Mouse (Mus musculus) hindbrain, embryonic 11.5 days (tissue): ENCODE data around the gene Trpm1. TPM values are rescaled to one million over a fixed set of nuclear protein-coding genes. Genes with fewer than 3 reads are reported as not detected.

Experiments used
- ATAC-seq: fragments of 200-750 bp; cut with Nextera tagmentation; 2 replicates; pipeline ENCODE4 v1.8.0; 2017; ENCODE audit warnings: mild to moderate bottlenecking, moderate TSS enrichment, moderate library complexity; ENCODE audit not compliant: low FRiP score
- DNase-seq: peaks from one replicate; pipeline ENCODE4 v3.0.0-alpha.2; 2015; ENCODE audit warnings: low spot score
- H3K27ac ChIP-seq: fragments of 300-500 bp; sonication (generic); 2 replicates; pipeline ENCODE4 v1.5.1; 2014; ENCODE audit warnings: mild to moderate bottlenecking, low read depth, low read length
- H3K27me3 ChIP-seq: fragments of 300-500 bp; sonication (generic); 2 replicates; pipeline ENCODE4 v1.6.1; 2014; ENCODE audit warnings: mild to moderate bottlenecking, low read length, moderate library complexity, mixed read lengths; ENCODE audit not compliant: control insufficient read depth, insufficient read depth
- H3K36me3 ChIP-seq: fragments of 300-500 bp; sonication (generic); 2 replicates; pipeline ENCODE4 v1.6.1; 2014; ENCODE audit warnings: mild to moderate bottlenecking, low read length, moderate library complexity, mixed read lengths; ENCODE audit not compliant: control insufficient read depth, insufficient read depth
- H3K4me1 ChIP-seq: fragments of 300-500 bp; sonication (generic); replicated peaks from 2 replicates; pipeline ENCODE4 v1.6.1; 2014; ENCODE audit warnings: low read length, mixed read lengths; ENCODE audit not compliant: control insufficient read depth, insufficient read depth
- H3K4me2 ChIP-seq: fragments of 300-500 bp; sonication (generic); replicated peaks from 2 replicates; pipeline ENCODE4 v1.6.1; 2014; ENCODE audit warnings: mild to moderate bottlenecking, low read depth, low read length
- H3K4me3 ChIP-seq: fragments of 300-500 bp; sonication (generic); 2 replicates; pipeline ENCODE4 v1.5.1; 2014; ENCODE audit warnings: low read depth, low read length
- H3K9ac ChIP-seq: fragments of 300-500 bp; sonication (generic); 2 replicates; pipeline ENCODE4 v1.6.1; 2014; ENCODE audit warnings: low read depth, low read length
- H3K9me3 ChIP-seq: fragments of 300-500 bp; sonication (generic); 2 replicates; pipeline ENCODE4 v1.6.1; 2016; ENCODE audit warnings: low read length; ENCODE audit not compliant: control insufficient read depth
- WGBS: fragments of 180-500 bp; shearing (Covaris S2); extraction: QIAGEN DNeasy Blood & Tissue Kit; methylation state at CpG from one replicate; pipeline ENCODE4 v1.1.7; 2014; 5-methylcytosine and 5-hydroxymethylcytosine counted together
- microRNA counts: library from miRNA; unstranded; fragments of <30 nt; microRNA quantifications from one replicate; lab custom pipeline; 2015
- polyA plus RNA-seq: library from polyadenylated mRNA; unstranded; fragments of >200 nt; fragmentation: Nextera tagmentation; extraction: Ambion mirVana; gene quantifications from 2 replicates; pipeline ENCODE4 v1.2.1, GENCODE M21; 2014

Gene Trpm1
- polyA plus RNA-seq, 1 experiment from 2014 or later, result 0.74 TPM

DNA sequence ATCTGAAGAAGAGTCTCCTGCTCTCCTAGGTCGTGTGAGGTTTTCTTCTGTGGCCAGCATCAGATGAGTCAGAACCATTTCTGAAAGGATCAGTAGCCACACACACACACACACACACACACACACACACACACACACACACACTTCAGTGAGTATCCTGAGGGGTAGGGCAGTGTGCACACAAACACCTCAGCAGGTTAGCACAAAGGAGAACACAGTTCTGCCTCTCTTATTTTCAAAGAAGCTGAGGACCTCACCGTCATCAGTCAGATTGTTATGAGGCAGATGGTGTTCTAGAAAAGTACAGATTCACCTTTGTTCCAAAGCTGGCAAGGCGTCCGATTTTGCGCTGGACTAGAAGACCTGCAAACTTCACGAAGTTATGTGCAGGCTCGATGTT, 156.6 kb downstream of the Trpm1 start:
- no peak for ATAC-seq
- no peak overlapping the region for H3K9ac ChIP-seq

GRCm38 (mm10) chr7:64310756-64311155, 157.1 kb downstream of the Trpm1 start:
- H3K9me3 ChIP-seq, result no peaks in the 10 kb centered on the region
- H3K9ac ChIP-seq, result no peak overlapping the region
- H3K27ac ChIP-seq, result no peak overlapping the region
- peak; percentile 5 for DNase-seq
- WGBS, result 44% methylated on average over 2 of the region's 2 CpGs
- no peaks in the 10 kb centered on the region for H3K4me1 ChIP-seq
- H3K4me3 ChIP-seq, result no peak overlapping the region
- ATAC-seq, result no peak
- no peaks in the 10 kb centered on the region for H3K36me3 ChIP-seq
- no peak overlapping the region for H3K4me2 ChIP-seq
- no peaks in the 10 kb centered on the region for H3K27me3 ChIP-seq

More for the DNA sequence above, 156.6 kb downstream of the Trpm1 start:
- Histone ChIP-seq H3K36me3 (no peaks in the 10 kb centered on the region), H3K4me1 (no peaks in the 10 kb centered on the region), H3K4me3 (no peak overlapping the region), H3K4me2 (no peak overlapping the region), H3K27ac (no peak overlapping the region), H3K9me3 (no peaks in the 10 kb centered on the region), H3K27me3 (no peaks in the 10 kb centered on the region)
- WGBS, result 76% methylated on average over 7 of the region's 7 CpGs
- DNase-seq, result no peak

DNA sequence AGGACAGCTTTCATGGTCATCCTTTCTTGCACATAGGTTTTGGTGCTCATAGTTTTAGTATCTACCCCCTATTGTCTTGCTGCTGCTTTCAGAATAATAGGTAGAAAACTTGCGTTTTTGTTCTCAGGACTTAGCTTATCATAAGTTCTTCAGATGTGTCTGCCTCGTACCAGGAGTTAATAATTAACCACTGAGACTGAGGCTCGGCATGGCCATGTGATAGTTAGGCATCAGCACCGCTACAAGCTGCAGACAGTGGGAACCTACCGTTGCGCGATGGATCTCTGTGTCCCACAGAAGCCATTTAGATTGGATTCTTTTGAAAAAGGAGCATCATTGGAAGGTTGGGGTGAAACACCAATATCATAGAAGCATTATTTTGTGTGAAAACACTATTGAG, 159.2 kb downstream of the Trpm1 start:
- H3K9me3 ChIP-seq, result no peaks in the 10 kb centered on the region
- no peaks in the 10 kb centered on the region for H3K36me3 ChIP-seq
- H3K4me3 ChIP-seq, result no peak overlapping the region

More for the DNA sequence above, 159.2 kb downstream of the Trpm1 start:
- WGBS, result 82% methylated on average over 7 of the region's 7 CpGs
- Histone ChIP-seq H3K4me2 (no peak overlapping the region), H3K9ac (no peak overlapping the region), H3K4me1 (no peaks in the 10 kb centered on the region), H3K27ac (no peak overlapping the region), H3K27me3 (no peaks in the 10 kb centered on the region)
- no peak for DNase-seq
- no peak for ATAC-seq

MicroRNAs encoded within 50 kb of the gene (microRNA counts, 519-probe panel; counts per million panel counts)
- microRNA mmu-miR-211 (lab: Ali Mortazavi, UCI), result not detected

Other genes with a start within 250 kb of the Trpm1 start
- gene E030018B13Rik, start 237.0 kb upstream of the Trpm1 start, polyA plus RNA-seq, result 0.28 TPM in 1 of 2 replicates, not detected in the other
- gene Klf13, start 214.9 kb upstream of the Trpm1 start, polyA plus RNA-seq, result 30.4 and 35.4 TPM in 2 replicates
- 15.1 and 15.3 TPM in 2 replicates for gene Mtmr10, start 133.8 kb downstream of the Trpm1 start, polyA plus RNA-seq
- 6.5 and 12.0 TPM in 2 replicates for gene Fan1, start 220.3 kb downstream of the Trpm1 start, polyA plus RNA-seq
- 52.2 and 54.4 TPM in 2 replicates for gene Mphosph10, start 238.4 kb downstream of the Trpm1 start, polyA plus RNA-seq
- gene Mcee, start 238.8 kb downstream of the Trpm1 start, polyA plus RNA-seq, result 37.4 and 37.5 TPM in 2 replicates